Mouse (Mus musculus): ENCODE data around the gene Rnf103. TPM values are rescaled to one million over a fixed set of nuclear protein-coding genes. Genes with fewer than 3 reads are reported as not detected.

The Rnf103 gene
- polyA plus RNA-seq, 1 experiment from 2014 or later: 29.7 TPM

DNA sequence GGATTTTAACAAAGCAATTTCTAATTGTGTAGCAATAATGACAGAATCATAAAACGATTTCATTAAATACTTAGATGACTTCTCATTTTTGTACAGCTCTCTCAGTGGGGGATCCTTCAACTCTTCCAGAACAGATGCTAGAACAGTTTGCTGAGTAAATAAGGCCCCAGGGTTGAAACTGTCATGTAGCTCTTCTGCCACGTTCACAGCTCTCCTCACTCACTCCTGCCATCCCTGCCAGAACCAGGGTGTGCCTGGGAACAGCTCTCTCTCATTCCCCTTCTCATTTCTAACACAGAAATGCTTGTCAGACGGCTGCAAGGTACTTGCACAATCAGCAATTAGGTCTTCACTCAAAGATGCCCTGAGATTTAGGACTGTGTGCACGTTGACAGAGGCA lies 9.3 kb downstream of the Rnf103 start:
- no peak overlapping the region for H3K4me2 ChIP-seq (ENCODE audit: low read length)
- no peak overlapping the region for H3K27ac ChIP-seq (ENCODE audit: low read depth)
- peaks cover 63% of the 10 kb centered on the region for H3K36me3 ChIP-seq (ENCODE audit: control insufficient read depth, insufficient read depth, low read length)
- DNase-seq (ENCODE audit: low spot score): no peak
- H3K27me3 ChIP-seq (replicated peaks; ENCODE audit: control insufficient read depth, insufficient read depth, low read length): no peaks in the 10 kb centered on the region
- no peaks in the 10 kb centered on the region for H3K9me3 ChIP-seq (ENCODE audit: control insufficient read depth, low read length)
- no peak for ATAC-seq (replicated peaks; ENCODE audit: low FRiP score, low TSS enrichment, low read depth)
- 71% methylated on average over 4 of the region's 4 CpGs for WGBS
- no peak overlapping the region for H3K4me3 ChIP-seq (ENCODE audit: low read depth, low read length)
- H3K9ac ChIP-seq (ENCODE audit: low read length): no peak overlapping the region
- no peaks in the 10 kb centered on the region for H3K4me1 ChIP-seq (replicated peaks; ENCODE audit: control insufficient read depth, insufficient read depth, low read length)

DNA sequence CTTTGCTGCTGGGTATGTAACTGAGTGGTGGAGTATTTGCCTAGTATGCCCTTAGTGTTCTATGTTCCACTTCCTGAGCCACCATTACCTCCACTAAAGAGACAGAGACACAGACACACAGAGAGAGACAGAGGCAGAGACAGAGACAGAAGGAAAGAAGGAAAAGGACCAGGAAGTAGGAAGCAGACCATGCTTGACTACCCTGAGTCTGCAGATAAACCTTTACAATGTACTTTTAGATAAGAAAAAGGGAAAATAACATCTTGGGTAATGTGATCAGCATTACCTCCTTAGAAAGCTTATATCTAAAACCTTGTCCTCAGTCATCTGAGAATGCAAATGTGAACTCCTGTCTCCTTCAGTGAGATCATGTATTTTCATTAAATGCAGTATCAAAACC lies 10.0 kb downstream of the Rnf103 start:
- no peaks in the 10 kb centered on the region for H3K27me3 ChIP-seq (replicated peaks; ENCODE audit: control insufficient read depth, insufficient read depth, low read length)
- H3K4me2 ChIP-seq (ENCODE audit: low read length): no peak overlapping the region
- no peaks in the 10 kb centered on the region for H3K4me1 ChIP-seq (replicated peaks; ENCODE audit: control insufficient read depth, insufficient read depth, low read length)
- peaks cover 63% of the 10 kb centered on the region for H3K36me3 ChIP-seq (ENCODE audit: control insufficient read depth, insufficient read depth, low read length)
- ATAC-seq (replicated peaks; ENCODE audit: low FRiP score, low TSS enrichment, low read depth) (no peak), DNase-seq (ENCODE audit: low spot score) (no peak)
- no peak overlapping the region for H3K9ac ChIP-seq (ENCODE audit: low read length)
- H3K4me3 ChIP-seq (ENCODE audit: low read depth, low read length): no peak overlapping the region
- H3K9me3 ChIP-seq (ENCODE audit: control insufficient read depth, low read length): no peaks in the 10 kb centered on the region
- no peak overlapping the region for H3K27ac ChIP-seq (ENCODE audit: low read depth)

DNA sequence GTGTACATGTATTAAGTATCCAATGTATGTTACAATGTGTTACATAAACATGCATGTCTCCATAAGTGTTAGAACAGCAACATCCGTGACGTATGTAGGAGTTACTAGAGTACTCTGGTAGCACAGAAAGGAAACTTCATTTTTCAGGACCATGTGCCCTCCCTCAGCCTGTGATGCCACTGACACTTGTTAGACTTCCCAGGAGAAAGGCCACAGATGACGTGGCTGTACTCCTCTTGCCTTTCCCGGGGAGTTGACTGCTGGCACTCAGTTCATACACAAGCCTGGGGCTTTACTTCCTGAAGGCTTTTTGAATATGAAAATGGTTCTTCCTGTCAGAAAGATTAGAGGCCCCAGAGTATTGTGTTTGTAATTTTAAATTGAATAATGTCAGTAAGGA lies 10.4 kb downstream of the Rnf103 start:
- ATAC-seq (replicated peaks; ENCODE audit: low FRiP score, low TSS enrichment, low read depth) (no peak), DNase-seq (ENCODE audit: low spot score) (no peak)
- 83% methylated on average over 4 of the region's 4 CpGs for WGBS

DNA sequence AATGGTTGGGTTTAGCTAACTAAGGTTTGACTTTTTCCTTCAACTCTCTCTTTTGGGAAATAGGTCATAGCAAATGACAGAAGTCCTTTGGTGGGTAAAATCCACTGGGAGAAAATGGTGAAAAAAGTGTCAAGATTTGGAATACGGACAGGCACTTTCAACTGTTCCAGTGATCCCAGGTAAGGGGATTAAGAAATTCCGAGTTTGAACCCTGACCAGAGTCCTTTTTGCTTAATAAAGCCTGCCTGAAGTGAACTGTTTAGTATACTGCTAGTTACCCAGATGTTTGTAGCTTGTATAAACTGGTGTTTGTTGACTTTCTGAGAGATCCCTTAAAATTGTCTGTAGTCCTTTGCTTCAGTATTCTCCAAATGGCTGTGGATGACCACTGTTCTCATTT lies 12.0 kb downstream of the Rnf103 start:
- DNase-seq (ENCODE audit: low spot score): no peak

More for the DNA sequence above, 10.4 kb downstream of the Rnf103 start:
- Histone ChIP-seq H3K4me3 (ENCODE audit: low read depth, low read length) (no peak overlapping the region), H3K9ac (ENCODE audit: low read length) (no peak overlapping the region), H3K36me3 (ENCODE audit: control insufficient read depth, insufficient read depth, low read length) (peaks cover 63% of the 10 kb centered on the region), H3K27ac (ENCODE audit: low read depth) (no peak overlapping the region), H3K9me3 (ENCODE audit: control insufficient read depth, low read length) (no peaks in the 10 kb centered on the region), H3K27me3 (replicated peaks; ENCODE audit: control insufficient read depth, insufficient read depth, low read length) (no peaks in the 10 kb centered on the region), H3K4me1 (replicated peaks; ENCODE audit: control insufficient read depth, insufficient read depth, low read length) (no peaks in the 10 kb centered on the region), H3K4me2 (ENCODE audit: low read length) (no peak overlapping the region)

DNA sequence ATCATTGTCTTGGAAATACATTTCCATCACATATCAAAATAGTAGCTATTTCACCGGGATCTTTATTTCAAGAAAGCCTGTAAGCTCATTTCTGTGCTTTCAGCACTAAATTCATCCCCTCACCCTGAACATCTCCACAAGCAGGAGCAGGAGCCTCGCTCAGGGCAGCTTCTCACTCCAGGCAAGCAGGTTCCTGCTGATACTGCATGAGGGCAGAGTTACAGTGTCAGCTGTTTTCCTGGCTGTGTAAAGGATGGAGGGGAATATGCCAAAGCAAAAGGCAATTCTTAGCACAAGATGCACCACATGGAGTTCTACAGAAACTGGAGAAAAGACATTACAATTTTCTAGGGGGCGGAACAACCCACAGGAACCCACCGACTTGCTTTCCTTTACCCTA lies 25.8 kb downstream of the Rnf103 start:
- Histone ChIP-seq H3K36me3 (ENCODE audit: control insufficient read depth, insufficient read depth, low read length) (0 out of 2 replicates have a peak, but pooled peaks cover 2% of the 10 kb centered on the region), H3K4me2 (ENCODE audit: low read length) (no peak overlapping the region), H3K27me3 (replicated peaks; ENCODE audit: control insufficient read depth, insufficient read depth, low read length) (no peaks in the 10 kb centered on the region), H3K9ac (ENCODE audit: low read length) (no peak overlapping the region), H3K4me3 (ENCODE audit: low read depth, low read length) (no peak overlapping the region), H3K4me1 (replicated peaks; ENCODE audit: control insufficient read depth, insufficient read depth, low read length) (no peaks in the 10 kb centered on the region), H3K9me3 (ENCODE audit: control insufficient read depth, low read length) (no peaks in the 10 kb centered on the region), H3K27ac (ENCODE audit: low read depth) (no peak overlapping the region)
- ATAC-seq (replicated peaks; ENCODE audit: low FRiP score, low TSS enrichment, low read depth) (no peak), DNase-seq (ENCODE audit: low spot score) (no peak)
- WGBS: 90% methylated on average over 4 of the region's 4 CpGs

More for the DNA sequence above, 12.0 kb downstream of the Rnf103 start:
- no peaks in the 10 kb centered on the region for H3K9me3 ChIP-seq (ENCODE audit: control insufficient read depth, low read length)
- no peak overlapping the region for H3K9ac ChIP-seq (ENCODE audit: low read length)
- no peaks in the 10 kb centered on the region for H3K4me1 ChIP-seq (replicated peaks; ENCODE audit: control insufficient read depth, insufficient read depth, low read length)
- H3K27me3 ChIP-seq (replicated peaks; ENCODE audit: control insufficient read depth, insufficient read depth, low read length): no peaks in the 10 kb centered on the region
- H3K27ac ChIP-seq (ENCODE audit: low read depth): no peak overlapping the region
- peaks cover 64% of the 10 kb centered on the region for H3K36me3 ChIP-seq (ENCODE audit: control insufficient read depth, insufficient read depth, low read length)
- WGBS: 92% methylated on average over 2 of the region's 2 CpGs
- no peak overlapping the region for H3K4me3 ChIP-seq (ENCODE audit: low read depth, low read length)
- no peak for ATAC-seq (replicated peaks; ENCODE audit: low FRiP score, low TSS enrichment, low read depth)
- no peak overlapping the region for H3K4me2 ChIP-seq (ENCODE audit: low read length)

DNA sequence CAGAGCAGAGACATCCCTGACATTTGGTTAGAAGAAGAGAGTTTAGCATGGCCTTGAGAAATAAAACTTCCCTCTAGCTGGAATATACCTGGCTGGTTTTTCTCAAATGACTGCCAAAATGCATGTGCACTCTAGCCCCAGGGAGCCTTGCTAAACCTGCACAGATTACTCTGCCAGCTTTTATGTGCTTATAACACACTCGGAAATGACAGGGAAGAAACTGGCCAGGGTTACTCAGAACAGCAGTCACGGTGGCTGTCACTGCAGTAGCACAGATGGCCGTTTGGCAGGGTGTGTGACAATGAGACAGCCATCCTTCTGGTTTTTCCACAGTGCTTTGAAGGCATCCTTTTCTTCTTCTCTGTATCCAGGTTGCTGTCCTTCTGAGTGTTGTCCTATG lies 31.9 kb downstream of the Rnf103 start:
- H3K27ac ChIP-seq (ENCODE audit: low read depth): no peak overlapping the region
- H3K9ac ChIP-seq (ENCODE audit: low read length): no peak overlapping the region
- H3K4me3 ChIP-seq (ENCODE audit: low read depth, low read length): no peak overlapping the region
- WGBS: 59% methylated on average over 3 of the region's 3 CpGs
- no peaks in the 10 kb centered on the region for H3K27me3 ChIP-seq (replicated peaks; ENCODE audit: control insufficient read depth, insufficient read depth, low read length)
- no peak overlapping the region for H3K4me2 ChIP-seq (ENCODE audit: low read length)
- ATAC-seq (replicated peaks; ENCODE audit: low FRiP score, low TSS enrichment, low read depth): no peak
- no peak for DNase-seq (ENCODE audit: low spot score)
- H3K36me3 ChIP-seq (ENCODE audit: control insufficient read depth, insufficient read depth, low read length): no peaks in the 10 kb centered on the region
- H3K4me1 ChIP-seq (replicated peaks; ENCODE audit: control insufficient read depth, insufficient read depth, low read length): no peaks in the 10 kb centered on the region
- no peaks in the 10 kb centered on the region for H3K9me3 ChIP-seq (ENCODE audit: control insufficient read depth, low read length)

DNA sequence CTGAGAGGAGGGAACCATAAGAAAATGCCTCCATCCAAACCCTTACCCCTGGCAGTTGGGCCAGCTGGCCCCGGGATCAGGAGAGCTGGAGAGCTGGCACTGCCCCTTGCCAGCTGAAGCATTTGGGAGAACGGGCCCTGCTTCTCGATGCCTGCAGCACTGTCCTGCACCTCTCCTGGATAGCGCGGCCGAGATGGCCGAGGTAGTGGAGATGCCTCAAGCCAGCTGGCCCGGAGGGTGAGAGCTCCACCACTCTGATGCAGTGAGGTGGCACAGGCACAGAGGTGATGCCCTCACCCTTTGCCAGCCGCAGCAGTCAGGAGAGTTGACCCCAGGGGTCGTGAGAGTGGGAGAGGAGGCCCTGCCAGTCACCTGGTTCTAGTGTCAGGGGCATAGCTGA lies 33.4 kb downstream of the Rnf103 start:
- no peak for ATAC-seq (replicated peaks; ENCODE audit: low FRiP score, low TSS enrichment, low read depth)
- Histone ChIP-seq H3K4me3 (ENCODE audit: low read depth, low read length) (no peak overlapping the region), H3K27me3 (replicated peaks; ENCODE audit: control insufficient read depth, insufficient read depth, low read length) (no peaks in the 10 kb centered on the region), H3K9me3 (ENCODE audit: control insufficient read depth, low read length) (no peaks in the 10 kb centered on the region), H3K4me1 (replicated peaks; ENCODE audit: control insufficient read depth, insufficient read depth, low read length) (no peaks in the 10 kb centered on the region), H3K9ac (ENCODE audit: low read length) (no peak overlapping the region), H3K4me2 (ENCODE audit: low read length) (no peak overlapping the region), H3K36me3 (ENCODE audit: control insufficient read depth, insufficient read depth, low read length) (no peaks in the 10 kb centered on the region), H3K27ac (ENCODE audit: low read depth) (no peak overlapping the region)
- WGBS: 78% methylated on average over 10 of the region's 10 CpGs
- DNase-seq (ENCODE audit: low spot score): no peak

DNA sequence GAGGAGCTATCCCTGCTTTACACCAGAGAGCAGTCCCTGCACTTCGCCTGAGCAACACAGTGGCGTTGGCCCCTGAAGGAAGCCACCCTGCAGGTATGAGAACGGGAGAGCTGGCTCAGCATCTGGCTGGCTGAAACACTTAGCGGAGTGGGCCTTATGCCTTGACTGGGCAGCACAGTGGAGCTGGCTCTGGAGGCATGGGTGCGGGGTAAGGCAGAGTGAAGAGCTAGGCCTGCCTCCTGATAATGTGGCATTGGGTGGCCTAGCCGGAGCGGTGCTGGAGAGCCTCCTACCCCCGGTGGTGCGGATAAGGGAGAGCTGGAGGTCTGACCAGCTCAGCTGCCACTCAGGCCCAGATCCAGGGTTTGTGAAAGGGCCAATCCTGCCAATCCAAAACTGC lies 34.1 kb downstream of the Rnf103 start:
- no peak for ATAC-seq (replicated peaks; ENCODE audit: low FRiP score, low TSS enrichment, low read depth)
- Histone ChIP-seq H3K27ac (ENCODE audit: low read depth) (no peak overlapping the region), H3K4me1 (replicated peaks; ENCODE audit: control insufficient read depth, insufficient read depth, low read length) (no peaks in the 10 kb centered on the region), H3K9me3 (ENCODE audit: control insufficient read depth, low read length) (no peaks in the 10 kb centered on the region), H3K27me3 (replicated peaks; ENCODE audit: control insufficient read depth, insufficient read depth, low read length) (no peaks in the 10 kb centered on the region), H3K36me3 (ENCODE audit: control insufficient read depth, insufficient read depth, low read length) (no peaks in the 10 kb centered on the region), H3K4me3 (ENCODE audit: low read depth, low read length) (no peak overlapping the region), H3K9ac (ENCODE audit: low read length) (no peak overlapping the region), H3K4me2 (ENCODE audit: low read length) (no peak overlapping the region)
- no peak for DNase-seq (ENCODE audit: low spot score)
- WGBS: 88% methylated on average over 9 of the region's 9 CpGs

DNA sequence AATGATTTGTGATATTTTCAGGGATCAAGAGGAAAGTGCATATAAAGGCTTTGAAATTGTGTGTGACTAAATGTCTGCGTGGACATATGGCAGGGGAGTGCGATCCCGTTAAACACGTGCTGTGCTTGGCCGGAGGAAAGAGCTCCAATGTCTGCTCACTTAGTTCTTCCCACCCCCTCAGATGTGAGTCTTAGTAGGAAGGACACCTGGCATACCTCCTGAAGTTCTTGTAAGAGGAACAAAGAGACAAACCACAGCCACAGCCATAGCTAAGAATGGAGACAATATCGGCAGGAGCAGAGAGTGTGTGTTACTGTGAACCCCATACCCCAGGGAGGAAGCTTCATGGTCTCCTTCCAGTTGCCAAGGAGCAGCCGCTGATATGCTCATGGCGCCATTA lies 36.5 kb downstream of the Rnf103 start:
- H3K27ac ChIP-seq (ENCODE audit: low read depth): no peak overlapping the region
- no peak overlapping the region for H3K4me2 ChIP-seq (ENCODE audit: low read length)
- H3K4me1 ChIP-seq (replicated peaks; ENCODE audit: control insufficient read depth, insufficient read depth, low read length): no peaks in the 10 kb centered on the region
- WGBS: 86% methylated on average over 8 of the region's 8 CpGs
- no peak for DNase-seq (ENCODE audit: low spot score)
- no peaks in the 10 kb centered on the region for H3K9me3 ChIP-seq (ENCODE audit: control insufficient read depth, low read length)
- no peak for ATAC-seq (replicated peaks; ENCODE audit: low FRiP score, low TSS enrichment, low read depth)
- no peak overlapping the region for H3K9ac ChIP-seq (ENCODE audit: low read length)
- H3K4me3 ChIP-seq (ENCODE audit: low read depth, low read length): no peak overlapping the region
- no peaks in the 10 kb centered on the region for H3K27me3 ChIP-seq (replicated peaks; ENCODE audit: control insufficient read depth, insufficient read depth, low read length)
- H3K36me3 ChIP-seq (ENCODE audit: control insufficient read depth, insufficient read depth, low read length): no peaks in the 10 kb centered on the region
